Mouse (Mus musculus) thymus, postnatal 0 days (tissue): ENCODE measurements around the gene Trim7. TPM values are rescaled to one million over a fixed set of nuclear protein-coding genes. Genes with fewer than 3 reads are reported as not detected.
A peak's percentile ranks its signal among the peaks of the same experiment; 100 is the strongest.
"Not testable (repeated sequence)": the region's sequence is repeated elsewhere in the genome, so short reads cannot be mapped to it uniquely, and the experiment has no call there.

Experiments
- DNase-seq: peaks from one replicate; pipeline ENCODE4 v3.0.0-alpha.2; 2015; ENCODE audit warnings: low spot score
- polyA plus RNA-seq: library from polyadenylated mRNA; unstranded; fragments of >200 nt; fragmentation: Nextera tagmentation; extraction: Ambion mirVana; gene quantifications from 2 replicates; pipeline ENCODE4 v1.2.1, GENCODE M21; 2015

Gene Trim7
- polyA plus RNA-seq, 1 experiment from 2014 or later: 2.1 TPM

DNA sequence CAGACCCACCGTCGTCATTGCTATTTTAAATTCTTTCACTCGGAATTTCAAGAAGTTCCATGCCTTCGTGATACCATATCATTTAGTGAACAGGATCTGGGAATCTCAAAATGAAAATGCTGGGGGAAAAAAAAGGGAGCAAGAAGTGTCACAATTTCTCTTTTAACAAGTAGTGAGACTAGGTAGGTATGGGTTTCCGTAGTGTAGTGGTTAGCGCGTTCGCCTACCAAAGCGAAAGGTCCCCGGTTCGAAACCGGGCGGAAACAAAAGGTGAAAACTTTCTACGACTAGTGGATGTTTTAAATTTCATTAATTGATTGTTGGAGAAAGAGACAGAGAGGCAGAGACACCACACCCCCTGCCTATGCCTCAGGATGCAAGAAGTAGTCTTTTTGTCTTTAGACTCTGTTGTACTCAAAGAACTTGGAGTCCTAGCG is 2.4 kb upstream of the Trim7 start:
- DNase-seq: peak; percentile 90

- DNase-seq: no peak
These were observed 1.6 kb upstream of the Trim7 start for GRCm38 (mm10) chr11:48824311-48824830.

DNA sequence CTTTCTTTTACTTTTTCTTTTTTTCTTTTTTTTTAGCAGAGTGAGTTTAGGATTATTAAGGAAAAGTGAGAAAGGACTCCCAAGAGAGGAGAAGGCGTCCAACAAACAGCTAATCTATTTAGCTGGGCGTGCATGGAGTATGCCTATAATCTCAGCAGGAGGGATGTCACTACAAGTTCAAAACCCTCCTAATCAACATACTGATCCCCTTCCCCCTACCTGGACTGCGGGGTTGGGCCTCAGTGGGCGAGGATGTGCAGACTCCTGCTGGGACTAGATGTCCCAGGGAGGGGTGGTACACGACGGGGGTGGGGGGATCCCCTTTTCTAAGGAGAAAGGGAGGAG is 784 bp downstream of the Trim7 start:
- no peak for DNase-seq

DNA sequence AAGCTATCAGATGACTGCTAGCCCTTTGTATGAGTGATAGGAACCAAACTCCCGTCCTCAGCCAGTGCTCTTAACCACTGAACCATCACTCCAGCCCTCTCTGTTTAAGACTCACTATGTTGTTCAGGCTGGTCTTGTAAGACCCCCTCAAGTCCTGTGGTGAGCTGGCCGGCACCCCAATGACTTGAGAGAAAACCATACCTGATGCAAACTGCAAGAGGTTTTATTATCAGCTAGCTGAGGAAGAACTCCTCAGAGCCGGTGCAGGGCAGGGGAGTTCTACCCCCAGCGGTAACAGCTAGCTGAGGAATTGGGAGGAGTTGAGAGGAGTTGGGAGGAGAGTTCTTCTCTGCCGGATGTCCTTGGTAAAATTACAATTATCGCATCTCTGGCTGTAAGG is 2.0 kb downstream of the Trim7 start:
- no peak for DNase-seq

DNA sequence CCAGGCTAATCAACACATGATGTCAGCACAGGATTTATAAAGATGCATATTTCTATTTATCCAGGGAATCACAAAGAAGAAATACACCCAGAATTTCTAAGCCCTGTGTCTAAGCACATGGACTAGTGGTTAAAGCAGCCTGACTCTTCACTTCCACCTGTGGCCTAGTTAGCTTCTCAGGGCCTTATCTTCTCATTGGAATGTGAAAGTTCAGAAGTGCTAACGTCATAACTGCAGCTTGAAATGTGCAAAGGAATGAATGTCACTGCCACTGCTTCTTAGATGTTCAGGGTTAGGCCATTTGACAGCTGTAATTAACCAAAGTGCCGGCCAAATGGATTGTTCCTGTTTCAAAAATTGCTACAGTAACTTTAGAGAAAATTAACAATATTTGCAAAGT is 4.3 kb downstream of the Trim7 start:
- peak; percentile 33 for DNase-seq

DNA sequence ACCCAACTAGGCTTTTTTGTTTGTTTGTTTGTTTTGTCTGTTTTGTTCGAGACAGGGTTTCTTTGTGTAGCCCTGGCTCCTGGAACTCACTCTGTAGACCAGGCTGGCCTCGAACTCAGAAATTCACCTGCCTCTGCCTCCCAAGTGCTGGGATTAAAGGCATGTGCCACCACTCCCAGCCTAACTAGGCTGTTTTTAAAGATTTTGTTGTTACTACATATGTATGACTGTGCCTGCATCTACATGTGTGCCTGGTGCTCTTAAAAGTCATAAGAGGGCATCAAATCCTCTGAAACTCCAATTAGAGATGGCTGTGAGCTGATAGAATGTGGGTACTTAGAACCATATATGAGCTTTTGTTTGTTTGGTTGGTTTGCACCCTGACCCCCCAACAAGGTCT is 5.3 kb downstream of the Trim7 start:
- DNase-seq: no peak

DNA sequence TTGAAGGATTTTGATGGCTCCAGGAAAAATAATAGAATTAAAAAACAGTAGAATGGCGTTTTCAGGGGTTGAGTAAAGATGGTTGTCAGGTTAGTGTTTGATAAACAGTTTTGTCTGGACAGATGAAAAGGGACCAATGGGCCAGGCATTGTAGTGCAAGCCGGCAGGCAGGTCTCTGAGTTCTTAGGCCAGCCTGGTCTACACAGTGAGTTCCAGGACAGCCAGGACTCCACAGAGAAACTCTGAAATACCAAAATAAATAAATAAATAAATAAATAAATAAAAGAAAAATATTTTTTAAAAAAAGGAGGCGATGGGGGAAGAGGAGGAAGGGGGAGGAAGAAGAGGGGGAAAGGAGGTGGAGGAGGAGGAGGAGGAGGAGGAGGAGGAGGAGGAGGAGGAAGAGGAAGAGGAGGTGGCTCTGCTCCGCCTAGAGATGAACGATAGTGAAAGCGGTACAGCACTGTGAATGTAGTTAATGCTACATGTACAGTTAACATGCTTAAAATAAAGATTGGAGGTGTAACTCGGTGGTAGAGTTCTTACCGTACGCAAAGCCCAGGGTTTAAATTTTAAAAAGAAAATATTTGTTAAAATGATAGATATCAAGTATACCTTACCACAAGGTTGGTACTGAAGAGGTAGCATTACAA is 7.3 kb downstream of the Trim7 start:
- DNase-seq: no peak

GRCm38 (mm10) chr11:48833731-48834639 is 8.0 kb downstream of the Trim7 start:
- peak; percentile 93 for DNase-seq

GRCm38 (mm10) chr11:48835923-48836322 is 10.0 kb downstream of the Trim7 start:
- no peak for DNase-seq

DNA sequence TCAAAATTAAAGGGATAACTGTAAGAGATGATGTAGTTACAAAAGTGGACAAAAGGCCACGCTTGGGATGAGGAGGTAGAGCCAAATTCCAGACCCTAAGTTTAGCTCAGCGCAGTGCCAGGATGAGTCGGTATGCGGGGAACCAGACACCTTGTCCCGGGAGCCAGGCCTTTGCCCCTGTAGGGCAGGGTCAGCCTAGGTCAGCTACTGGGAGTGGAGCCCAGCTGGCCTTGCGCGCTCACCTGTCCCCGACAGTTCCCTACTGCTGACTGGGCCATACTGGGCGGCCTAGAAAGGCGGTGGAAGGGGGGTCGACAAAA is 11.0 kb downstream of the Trim7 start:
- DNase-seq: no peak

DNA sequence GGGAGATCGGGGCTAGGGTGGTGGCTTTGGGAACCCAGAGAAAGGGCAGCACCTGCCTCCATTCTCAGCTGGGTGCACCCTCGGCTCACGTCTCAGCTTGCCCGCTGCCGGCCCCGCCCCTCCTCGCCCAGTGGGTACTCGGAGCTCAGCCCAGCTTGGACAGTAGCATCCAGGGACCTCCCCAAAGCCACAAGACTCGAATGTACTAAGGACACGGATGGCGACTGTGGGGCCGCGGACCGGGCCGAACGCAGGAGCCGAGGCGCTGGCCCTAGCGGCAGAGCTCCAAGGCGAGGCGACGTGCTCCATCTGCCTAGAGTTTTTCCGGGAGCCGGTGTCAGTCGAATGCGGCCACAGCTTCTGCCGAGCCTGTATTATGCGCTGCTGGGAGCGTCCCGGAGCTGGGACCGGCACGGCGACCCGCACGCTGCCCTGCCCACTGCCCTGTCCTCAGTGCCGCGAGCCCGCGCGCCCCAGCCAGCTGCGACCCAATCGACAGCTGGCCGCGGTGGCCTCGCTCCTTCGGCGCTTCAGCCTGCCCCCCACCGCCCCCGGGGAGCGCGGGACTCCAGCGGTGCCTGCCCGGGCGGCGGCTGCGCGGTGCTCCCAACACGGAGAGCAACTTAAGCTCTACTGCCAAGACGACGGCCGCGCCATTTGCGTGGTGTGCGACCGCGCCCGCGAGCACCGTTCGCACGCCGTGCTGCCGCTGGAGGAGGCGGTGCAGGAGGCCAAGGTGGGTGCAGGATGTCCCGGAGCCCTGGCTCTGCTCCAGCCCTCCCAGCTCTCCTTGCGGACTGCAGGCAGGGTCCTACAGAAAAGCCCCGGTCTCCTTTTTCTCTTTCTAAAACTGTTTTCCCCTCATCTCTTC is 11.6 kb downstream of the Trim7 start:
- peak; percentile 49 for DNase-seq

DNA sequence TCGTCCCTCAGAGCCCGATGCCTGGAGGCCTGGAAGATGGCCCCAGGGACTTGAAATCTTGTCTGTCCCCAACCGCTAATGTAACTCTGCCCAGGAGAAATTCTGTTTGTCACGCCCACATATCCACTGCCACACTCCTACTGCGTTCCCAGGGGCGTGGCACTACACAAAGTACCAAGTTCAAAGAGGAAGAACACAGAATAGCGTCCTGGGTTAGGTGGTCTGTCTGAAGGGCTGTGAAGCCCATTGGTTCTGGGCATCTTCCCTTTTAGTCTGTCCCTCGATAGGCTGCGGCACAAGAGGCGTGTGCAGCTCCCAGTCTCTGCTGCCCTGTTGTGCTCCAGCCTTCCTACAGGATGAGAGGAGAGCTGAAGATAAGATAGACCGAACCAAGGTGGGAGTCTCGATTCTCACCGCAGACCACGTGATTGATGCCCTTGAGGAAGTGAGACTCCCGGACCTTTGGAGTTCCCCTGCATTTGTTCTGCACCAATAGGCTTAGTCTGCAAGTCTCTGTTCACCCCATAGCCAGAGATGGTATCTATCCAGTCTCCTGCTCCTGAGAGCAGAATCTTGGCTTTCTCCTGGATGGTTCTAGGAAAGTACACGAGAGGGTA is 12.3 kb downstream of the Trim7 start:
- DNase-seq: peak; percentile 26

DNA sequence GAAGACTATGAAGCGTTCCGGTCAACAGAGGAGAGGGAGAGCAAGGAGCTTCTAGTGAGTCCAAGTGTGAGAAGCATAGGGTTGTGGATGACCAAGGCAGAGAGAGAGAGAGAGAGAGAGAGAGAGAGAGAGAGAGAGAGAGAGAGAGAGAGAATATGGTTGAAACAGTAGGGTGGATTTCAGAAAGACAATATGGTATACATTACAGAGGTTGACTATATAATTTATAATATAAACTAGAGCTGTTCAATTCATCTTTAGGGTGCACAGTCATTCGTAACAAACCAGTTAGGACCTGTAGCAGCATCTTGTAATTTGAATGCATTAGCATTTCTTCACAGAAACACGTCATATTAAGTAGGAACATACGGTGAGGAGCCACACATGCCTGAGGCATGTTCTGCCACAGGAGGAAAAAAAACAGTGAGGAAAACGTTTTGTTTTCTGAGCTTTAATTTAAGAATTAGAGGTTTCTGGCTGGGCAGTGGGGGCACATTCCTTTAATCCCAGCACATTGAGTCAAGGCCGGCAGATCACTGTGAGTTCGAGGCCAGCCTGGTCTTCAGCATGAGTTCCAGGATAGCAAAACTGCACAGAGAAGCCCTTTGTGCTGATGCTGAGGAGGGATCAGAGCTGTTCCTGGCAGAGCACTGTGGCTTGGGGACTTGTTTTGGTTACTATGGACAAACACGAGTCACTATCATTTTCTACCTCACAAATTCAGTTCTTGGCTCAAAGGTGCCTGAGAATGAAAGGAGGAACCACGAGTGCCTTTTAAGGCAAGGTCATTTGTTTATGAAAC is 13.1 kb downstream of the Trim7 start:
- DNase-seq: no peak

GRCm38 (mm10) chr11:48840805-48841204 is 14.9 kb downstream of the Trim7 start:
- DNase-seq: no peak

- no peak for DNase-seq
These were observed 15.3 kb downstream of the Trim7 start for GRCm38 (mm10) chr11:48841213-48841612.

- DNase-seq: no peak
These were observed 16.4 kb downstream of the Trim7 start for GRCm38 (mm10) chr11:48842378-48842792.

DNA sequence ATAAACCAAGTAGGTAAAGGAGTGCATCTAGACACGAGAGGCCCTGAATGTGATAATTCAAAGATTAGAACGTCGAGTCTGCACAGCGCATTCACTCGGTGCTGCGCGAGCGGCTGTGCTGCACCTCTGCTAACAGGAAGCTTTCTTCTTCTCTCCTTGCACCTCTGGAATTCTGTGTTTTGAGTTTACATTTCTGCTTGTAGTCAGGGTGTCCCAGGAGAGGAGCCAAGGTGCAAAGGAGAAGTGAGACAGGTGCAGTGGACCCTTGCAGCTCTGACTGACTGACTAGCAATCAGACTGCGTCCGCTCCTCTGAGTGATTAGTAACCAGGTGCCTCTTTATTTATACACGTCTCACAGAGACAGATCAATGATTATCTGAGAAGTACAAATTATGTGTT is 17.3 kb downstream of the Trim7 start:
- no peak for DNase-seq

DNA sequence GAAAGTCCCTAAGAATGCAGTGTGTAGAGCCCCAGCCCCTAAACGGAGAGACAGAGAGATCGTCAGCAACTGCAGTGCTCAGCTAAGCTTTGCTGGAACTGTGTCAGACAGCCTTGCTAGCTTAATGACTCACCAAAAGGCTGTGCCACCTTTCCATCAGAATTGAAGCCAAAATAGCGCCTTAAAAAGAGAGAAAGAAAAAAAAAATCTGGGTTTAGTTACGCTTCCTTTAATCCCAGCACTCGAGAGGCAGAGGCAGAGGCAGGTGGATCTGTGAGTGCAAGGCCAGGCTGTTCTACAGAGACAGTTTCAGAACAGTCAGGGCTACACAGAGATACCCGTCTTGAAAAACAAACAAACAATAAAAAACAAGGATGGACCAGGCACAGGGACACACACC is 18.4 kb downstream of the Trim7 start:
- no peak for DNase-seq

- DNase-seq: no peak
These were observed 19.4 kb downstream of the Trim7 start for GRCm38 (mm10) chr11:48845244-48845815.

DNA sequence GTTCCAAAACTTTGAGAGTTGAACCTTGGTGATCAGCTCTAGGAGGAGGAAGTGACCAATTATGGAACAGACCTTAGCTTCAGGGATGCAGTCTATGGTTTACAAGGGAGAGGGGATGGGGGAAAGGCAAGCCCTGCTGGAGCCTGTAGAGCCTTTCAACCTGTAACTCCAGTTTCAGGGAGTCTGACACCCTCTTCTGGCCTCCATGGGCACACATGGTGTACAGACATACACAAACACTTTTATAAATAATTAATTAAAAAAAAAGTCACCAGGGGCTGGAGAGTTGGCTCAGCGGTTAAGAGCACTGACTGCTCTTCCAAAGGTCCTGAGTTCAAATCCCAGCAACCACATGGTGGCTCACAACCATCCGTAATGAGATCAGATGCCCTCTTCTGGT is 20.4 kb downstream of the Trim7 start:
- DNase-seq: not testable (repeated sequence)
